Mouse (Mus musculus) G1E-ER4 (cell line): Measurements from ENCODE around the gene Zar1l. TPM values are rescaled to one million over a fixed set of nuclear protein-coding genes. Genes with fewer than 3 reads are reported as not detected.

Source experiments
- GATA1 ChIP-seq: IDR thresholded peaks from one replicate; pipeline ENCODE4 v1.8.0; 2012; ENCODE audit warnings: low read length, inconsistent platforms
- polyA plus RNA-seq: library from polyadenylated mRNA; stranded (reverse); fragments of >175 nt; gene quantifications from 2 replicates; pipeline ENCODE4 v1.2.3, GENCODE M21; 2012

The Zar1l gene
- polyA plus RNA-seq: not detected in 2 replicates

DNA sequence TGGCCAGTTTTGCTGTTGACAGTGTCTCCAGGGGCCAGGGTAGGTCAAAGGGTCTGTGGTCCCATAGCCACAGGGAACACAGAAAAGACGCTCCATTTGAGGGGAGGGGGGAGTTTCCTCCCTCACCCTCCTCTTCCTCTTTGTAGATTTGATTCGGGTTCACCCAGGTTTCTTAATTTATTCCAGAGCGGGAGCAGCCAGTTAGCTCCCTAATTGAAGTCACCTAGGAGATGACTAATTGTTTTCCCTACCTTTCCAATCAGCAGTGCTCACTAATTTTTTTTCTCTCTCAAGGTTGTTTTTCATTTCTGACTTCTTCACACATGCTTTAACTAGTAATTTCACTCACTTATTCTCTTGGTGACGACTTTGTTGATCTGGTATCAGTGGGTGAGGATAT, at the start of gene Zar1l:
Gene Zar1l, minus strand, starts transcription at position 101 of the 400 bp plus-strand sequence.
- TF ChIP-seq GATA1: no peak

DNA sequence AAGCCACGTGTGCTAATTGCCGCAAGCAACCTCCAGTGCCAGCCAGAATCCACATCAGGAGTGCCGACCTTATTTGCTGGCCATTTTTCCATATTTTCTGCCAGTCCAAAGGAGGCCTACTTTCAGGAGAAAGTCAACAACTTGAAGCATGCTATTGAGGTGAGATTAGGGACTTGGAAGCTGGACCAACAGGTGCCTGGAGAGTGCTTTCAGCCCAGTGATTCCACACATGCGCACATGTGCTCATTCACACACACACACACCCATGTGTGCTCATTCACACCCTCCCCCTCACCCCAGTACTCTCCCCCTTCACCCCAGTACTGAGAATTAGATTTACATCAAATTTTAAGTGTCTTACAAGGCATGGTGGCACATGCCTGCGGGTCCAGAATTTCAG, 49.0 kb upstream of the Zar1l start:
- no peak for TF ChIP-seq GATA1

- TF ChIP-seq GATA1: no peak
These were observed 48.3 kb upstream of the Zar1l start for GRCm38 (mm10) chr5:150566226-150566625.

DNA sequence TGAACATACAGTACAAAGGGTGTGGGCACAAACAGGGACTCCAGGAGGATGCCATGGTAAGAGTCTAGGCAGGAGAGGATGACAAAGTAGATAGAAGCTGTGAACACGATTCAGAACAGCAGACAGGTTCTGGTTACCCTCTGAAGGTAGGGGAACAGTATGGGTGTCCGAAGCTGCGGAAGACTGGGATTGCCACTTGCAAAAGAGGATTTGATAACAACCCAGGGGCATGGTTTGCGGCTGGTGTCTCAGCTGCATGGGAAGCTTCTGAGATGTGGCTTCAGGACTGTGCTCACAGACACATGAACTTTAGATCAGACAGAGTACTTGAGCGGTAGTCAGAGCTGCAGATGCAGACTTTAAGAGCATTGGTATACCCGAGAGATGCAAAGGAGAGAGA, 46.5 kb upstream of the Zar1l start:
- no peak for TF ChIP-seq GATA1

DNA sequence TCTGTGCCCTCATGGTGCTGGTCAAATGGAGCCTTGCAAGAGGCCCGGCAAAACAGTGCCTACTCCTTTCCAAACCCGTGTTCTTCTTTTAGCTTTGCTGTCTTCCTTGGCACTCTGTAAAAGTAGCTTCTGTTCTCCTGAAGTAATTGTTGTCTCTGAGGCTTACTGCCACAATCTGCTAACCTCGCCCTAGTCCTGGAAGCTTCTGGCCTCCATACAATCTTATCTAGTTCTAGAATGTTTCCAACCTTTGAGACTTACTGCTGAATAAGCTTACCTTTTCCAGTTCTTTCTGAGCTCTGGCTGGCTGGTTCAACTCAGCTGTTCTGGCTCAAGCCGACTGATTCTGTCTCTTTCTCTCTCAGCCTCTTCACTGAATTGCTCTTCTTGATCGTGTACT, 43.8 kb upstream of the Zar1l start:
- TF ChIP-seq GATA1: no peak

GRCm38 (mm10) chr5:150561376-150561775, 43.4 kb upstream of the Zar1l start:
- TF ChIP-seq GATA1: no peak

DNA sequence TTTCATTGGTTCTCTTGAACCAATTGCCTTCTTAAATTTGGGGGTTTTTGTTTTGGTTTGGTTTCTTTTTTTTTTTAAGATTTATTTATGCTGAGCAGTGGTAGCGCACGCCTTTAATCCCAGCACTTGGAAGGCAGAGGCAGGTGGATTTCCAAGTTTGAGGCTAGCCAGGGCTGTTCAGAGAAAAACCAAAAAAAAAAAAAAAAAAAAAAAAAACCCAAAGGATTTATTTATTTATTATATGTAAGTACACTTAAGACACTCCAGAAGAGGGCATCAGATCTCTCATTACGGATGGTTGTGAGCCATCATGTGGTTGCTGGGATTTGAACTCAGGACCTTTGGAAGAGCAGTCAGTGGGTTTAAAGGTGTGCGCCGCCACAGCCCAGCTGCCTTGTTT, 42.9 kb upstream of the Zar1l start:
- TF ChIP-seq GATA1: no peak

- no peak for TF ChIP-seq GATA1
These were observed 41.6 kb upstream of the Zar1l start for GRCm38 (mm10) chr5:150559519-150560103.

DNA sequence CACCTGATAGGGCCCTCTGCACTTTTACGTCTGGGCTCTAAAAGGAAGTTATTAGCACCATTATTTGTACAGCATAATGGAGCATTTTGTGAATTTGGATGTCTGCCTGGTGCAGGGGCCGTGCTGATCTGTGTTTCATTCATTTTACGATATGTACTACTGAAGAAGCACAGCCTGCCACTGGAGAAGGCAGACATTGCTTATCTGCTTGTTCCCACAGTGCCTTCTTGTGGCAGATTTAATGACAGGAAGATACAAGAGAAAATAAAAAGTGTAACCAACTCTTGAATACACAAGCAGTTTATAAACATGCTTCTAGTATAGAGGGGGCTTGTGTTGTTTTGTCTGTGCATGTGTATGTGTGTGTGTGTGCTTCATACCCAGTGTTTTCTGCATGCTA, 33.7 kb upstream of the Zar1l start:
- no peak for TF ChIP-seq GATA1

- no peak for TF ChIP-seq GATA1
These were observed 25.2 kb upstream of the Zar1l start for GRCm38 (mm10) chr5:150543184-150543583.

GRCm38 (mm10) chr5:150541302-150541701, 23.3 kb upstream of the Zar1l start:
- no peak for TF ChIP-seq GATA1

GRCm38 (mm10) chr5:150525239-150525638, 7.3 kb upstream of the Zar1l start:
- TF ChIP-seq GATA1: no peak

- no peak for TF ChIP-seq GATA1
These were observed 4.9 kb upstream of the Zar1l start for GRCm38 (mm10) chr5:150522867-150523234.

- TF ChIP-seq GATA1: no peak
These were observed 4.2 kb upstream of the Zar1l start, which contains the start of gene Brca2 for GRCm38 (mm10) chr5:150521937-150522866. Gene Brca2, plus strand, starts transcription at chr5:150522630.

DNA sequence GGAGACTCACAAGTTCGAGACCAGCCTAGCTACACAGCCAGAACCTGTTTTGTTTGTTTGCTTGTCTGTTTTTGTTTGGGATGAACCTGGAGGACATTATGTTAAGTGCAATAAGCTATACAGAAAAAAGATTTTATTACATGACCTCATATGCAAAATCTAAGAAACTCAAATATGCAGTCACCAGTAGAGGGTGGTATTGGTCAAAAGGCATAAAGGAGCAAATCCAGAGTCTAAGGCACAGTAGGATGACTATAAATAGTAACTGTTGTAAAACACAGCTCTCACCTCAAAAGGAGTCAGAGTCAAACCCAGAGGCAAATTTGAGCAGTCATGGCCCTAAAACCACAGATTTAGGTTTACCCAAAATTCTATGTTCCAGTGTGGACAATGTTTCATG, 1.6 kb upstream of the Zar1l start:
- TF ChIP-seq GATA1: no peak

DNA sequence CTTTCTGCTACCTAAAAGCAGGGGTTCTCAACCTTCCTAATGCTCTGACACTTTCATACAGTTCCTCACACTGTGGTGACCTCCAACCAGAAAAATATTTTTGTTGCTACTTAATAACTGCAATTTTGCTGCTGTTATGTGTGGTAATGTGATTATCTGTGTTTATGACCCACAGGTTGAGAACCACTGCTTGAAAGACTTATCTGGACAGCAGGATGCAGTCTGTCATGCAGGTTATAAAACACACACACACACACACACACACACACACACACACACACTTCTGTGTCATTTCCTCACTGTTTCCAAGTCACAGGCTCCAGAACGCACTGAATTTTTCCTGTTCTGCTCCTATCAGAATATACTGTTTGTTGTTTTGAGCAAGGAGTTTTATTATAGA, 3.9 kb downstream of the Zar1l start:
- no peak for TF ChIP-seq GATA1

GRCm38 (mm10) chr5:150513264-150513663, 4.7 kb downstream of the Zar1l start:
- TF ChIP-seq GATA1: no peak
